11 mouse cellular contexts compared by ENCODE assay signal in the genomic region with DNA sequence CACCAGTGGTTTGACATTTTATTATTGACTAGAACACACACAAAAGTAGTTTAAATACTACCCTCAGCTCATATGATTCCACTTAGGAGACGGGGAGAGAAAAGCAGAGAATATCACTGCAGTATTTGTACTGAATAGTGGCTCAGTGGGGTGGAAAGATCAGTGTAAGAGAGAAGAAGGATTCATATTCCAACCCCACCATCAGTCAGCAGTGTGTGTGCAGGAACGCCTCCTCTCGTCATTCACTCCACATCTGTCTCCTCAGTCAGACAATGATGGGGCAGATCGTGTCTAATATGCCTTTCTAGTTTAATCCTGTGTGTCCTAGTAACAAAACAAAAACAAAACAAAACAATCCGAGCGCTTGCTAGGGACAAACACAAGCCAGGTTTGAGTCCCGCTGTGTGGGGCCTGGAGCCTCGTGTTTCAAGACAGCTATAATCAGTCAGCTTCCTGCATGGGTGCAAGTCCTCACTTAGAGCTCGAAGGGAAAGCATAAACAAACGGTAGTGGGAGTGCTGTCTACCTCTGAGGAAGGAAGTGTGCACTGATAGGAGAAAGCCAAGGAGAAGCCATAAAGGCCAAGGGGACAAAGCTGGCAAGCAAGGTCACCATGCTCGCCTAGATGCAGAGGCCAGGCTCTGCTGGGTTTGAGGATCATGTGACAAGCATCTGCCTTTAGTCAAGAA.
DNase-seq lines count a peak whose midpoint lies in the region; ATAC-seq and TF ChIP-seq lines count a peak whose summit lies in the region.
"Had no signal": no experiment of that assay in that cellular context is flagged by ENCODE, and none has a peak within 500 bp of the region (broad histone marks: within the 10 kb centered on the region; RNA-seq: fewer than 3 reads in every experiment).

No protein-coding gene starts in this region.

- H3K27me3 ChIP-seq in heart, postnatal 0 days (ENCODE audit: control insufficient read depth, insufficient read depth, low read length): no peaks in the 10 kb centered on the region
- H3K27me3 ChIP-seq in midbrain, embryonic 15.5 days (replicated peaks): no peaks in the 10 kb centered on the region
- no peaks in the 10 kb centered on the region for H3K27me3 ChIP-seq in midbrain, postnatal 0 days (ENCODE audit: insufficient read depth, low read length)
- no peaks in the 10 kb centered on the region for H3K27me3 ChIP-seq in hindbrain, embryonic 10.5 days (ENCODE audit: insufficient read depth, poor library complexity, severe bottlenecking)
- H3K27me3 ChIP-seq: lung, embryonic 15.5 days had no signal

- H3K4me3 ChIP-seq in heart, postnatal 0 days (ENCODE audit: low read depth, low read length): no peak overlapping the region
- no peak overlapping the region for H3K4me3 ChIP-seq in midbrain, embryonic 15.5 days
- H3K4me3 ChIP-seq in midbrain, postnatal 0 days (ENCODE audit: low read depth, low read length): no peak overlapping the region
- H3K4me3 ChIP-seq in hindbrain, embryonic 10.5 days: no peak overlapping the region
- H3K4me3 ChIP-seq: left cerebral cortex, adult 2 months; lung, embryonic 15.5 days; myocyte had no signal

- TF ChIP-seq EP300 in heart, postnatal 0 days (IDR thresholded peaks at IDR 0.05; ENCODE audit: low read depth): no peak

- no peak overlapping the region for H3K27ac ChIP-seq in heart, postnatal 0 days (ENCODE audit: low read depth)
- H3K27ac ChIP-seq in midbrain, embryonic 15.5 days: 0 out of 2 replicates have a peak overlapping the region, but pooled peaks have one; percentile 19
- no peak overlapping the region for H3K27ac ChIP-seq in midbrain, postnatal 0 days (ENCODE audit: low read depth, low read length)
- no peak overlapping the region for H3K27ac ChIP-seq in hindbrain, embryonic 10.5 days
- H3K27ac ChIP-seq: left cerebral cortex, adult 2 months; lung, embryonic 15.5 days had no signal

- no peak overlapping the region for H3K4me2 ChIP-seq in heart, postnatal 0 days (ENCODE audit: low read depth, low read length)
- no peak overlapping the region for H3K4me2 ChIP-seq in midbrain, embryonic 15.5 days
- no peak overlapping the region for H3K4me2 ChIP-seq in midbrain, postnatal 0 days (ENCODE audit: low read depth, low read length, poor library complexity, severe bottlenecking)
- H3K4me2 ChIP-seq: heart, embryonic 11.5 days; lung, embryonic 15.5 days had no signal

- 46% methylated on average over 11 of the region's 11 CpGs for WGBS in heart, postnatal 0 days
- WGBS in midbrain, embryonic 15.5 days: 65% methylated on average over 11 of the region's 11 CpGs
- 58% methylated on average over 11 of the region's 11 CpGs for WGBS in midbrain, postnatal 0 days
- WGBS in hindbrain, embryonic 10.5 days: 66% methylated on average over 11 of the region's 11 CpGs

- no peaks in the 10 kb centered on the region for H3K4me1 ChIP-seq in heart, postnatal 0 days (ENCODE audit: control insufficient read depth, insufficient read depth)
- no peaks in the 10 kb centered on the region for H3K4me1 ChIP-seq in midbrain, embryonic 15.5 days
- no peaks in the 10 kb centered on the region for H3K4me1 ChIP-seq in midbrain, postnatal 0 days (ENCODE audit: insufficient read depth, low read length)
- 0 out of 2 replicates have a peak, but pooled peaks cover 4% of the 10 kb centered on the region for H3K4me1 ChIP-seq in hindbrain, embryonic 10.5 days (replicated peaks)
- H3K4me1 ChIP-seq: lung, embryonic 15.5 days had no signal

- ATAC-seq in heart, postnatal 0 days (ENCODE audit: insufficient read depth, low read depth): peak; percentile 17; the same call in 1 of the 2 replicates
- ATAC-seq in midbrain, embryonic 15.5 days (replicated peaks): no peak
- ATAC-seq in midbrain, postnatal 0 days (ENCODE audit: low FRiP score): no peak
- no peak for ATAC-seq in activated CD4-positive, CD25-positive, alpha-beta regulatory T cell, adult 4 months

- TF ChIP-seq CTCF in heart, postnatal 0 days (IDR thresholded peaks at IDR 0.05; ENCODE audit: low read depth): no peak
- no peak for TF ChIP-seq CTCF in midbrain, postnatal 0 days (IDR thresholded peaks at IDR 0.05)

- intact Hi-C loops in heart, postnatal 14 days (cut with DNase I): loop anchor here (5.0 kb wide), 2 partner anchors 245 to 780 kb away; no protein-coding TSS in a partner anchor

- DNase-seq in heart, postnatal 0 days (ENCODE audit: low spot score): no peak
- no peak for DNase-seq in heart, postnatal 14 days
- DNase-seq in midbrain, postnatal 0 days (ENCODE audit: low spot score): no peak
- peak; percentile 12 for DNase-seq in hindbrain, embryonic 10.5 days (ENCODE audit: low spot score)
- no peak for DNase-seq in right cerebral cortex, postnatal 14 days

- H3K36me3 ChIP-seq in heart, postnatal 0 days (replicated peaks; ENCODE audit: control insufficient read depth, insufficient read depth, low read length): no peaks in the 10 kb centered on the region
- H3K36me3 ChIP-seq in midbrain, embryonic 15.5 days (replicated peaks): 0 out of 2 replicates have a peak, but pooled peaks cover 13% of the 10 kb centered on the region
- 0 out of 2 replicates have a peak, but pooled peaks cover 7% of the 10 kb centered on the region for H3K36me3 ChIP-seq in midbrain, postnatal 0 days (ENCODE audit: insufficient read depth, low read length)
- no peaks in the 10 kb centered on the region for H3K36me3 ChIP-seq in hindbrain, embryonic 10.5 days
- H3K36me3 ChIP-seq: lung, embryonic 15.5 days had no signal

- no peak overlapping the region for H3K9ac ChIP-seq in heart, postnatal 0 days (replicated peaks; ENCODE audit: low read depth, low read length)
- no peak overlapping the region for H3K9ac ChIP-seq in midbrain, embryonic 15.5 days
- H3K9ac ChIP-seq in midbrain, postnatal 0 days (replicated peaks; ENCODE audit: low read length, poor library complexity, severe bottlenecking): no peak overlapping the region
- H3K9ac ChIP-seq: lung, embryonic 15.5 days had no signal

- no peaks in the 10 kb centered on the region for H3K9me3 ChIP-seq in heart, postnatal 0 days (replicated peaks; ENCODE audit: control insufficient read depth, low read length)
- H3K9me3 ChIP-seq in midbrain, embryonic 15.5 days: no peaks in the 10 kb centered on the region
- H3K9me3 ChIP-seq in midbrain, postnatal 0 days (ENCODE audit: low read length): no peaks in the 10 kb centered on the region
- no peaks in the 10 kb centered on the region for H3K9me3 ChIP-seq in hindbrain, embryonic 10.5 days
- H3K9me3 ChIP-seq: lung, embryonic 15.5 days had no signal
